Mouse (Mus musculus) heart, postnatal 0 days (tissue): ENCODE results near the gene Lamb2.

ENCODE experiments used
- CTCF ChIP-seq: IDR thresholded peaks from 2 replicates; pipeline ENCODE4 v1.5.1; 2016; ENCODE audit warnings: antibody characterized with exemption, control low read depth, low read depth
- EP300 ChIP-seq: IDR thresholded peaks from 2 replicates; pipeline ENCODE4 v1.6.1; 2016; ENCODE audit warnings: antibody characterized with exemption, low read depth

DNA sequence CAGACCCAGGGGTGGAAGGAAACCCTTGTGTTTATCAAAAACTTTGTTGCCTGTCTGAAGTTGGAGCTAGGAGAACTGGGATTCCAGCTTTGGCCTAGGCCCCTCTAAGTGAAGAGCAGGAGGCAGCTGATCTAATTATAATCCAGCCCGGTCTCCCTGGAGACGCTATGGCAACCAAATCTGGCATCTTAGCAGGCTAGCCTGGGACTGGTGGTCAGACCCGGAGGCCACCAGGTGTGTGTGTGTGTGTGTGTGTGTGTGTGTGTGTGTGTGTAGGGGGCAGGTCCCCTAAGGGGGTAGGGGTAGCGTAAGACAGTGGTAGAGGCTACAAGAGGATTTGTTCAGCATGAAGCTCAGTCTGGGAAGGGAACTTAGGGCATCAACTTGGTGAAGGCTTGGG is 29.7 kb upstream of the Lamb2 start:
- TF ChIP-seq CTCF (no peak), EP300 (no peak)
